Mouse (Mus musculus) lung, postnatal 0 days (tissue): Measurements from ENCODE around the gene Gm49373.

Source experiments
- CTCF ChIP-seq: IDR thresholded peaks from 2 replicates; pipeline ENCODE4 v1.5.1; 2016; ENCODE audit warnings: antibody characterized with exemption, mild to moderate bottlenecking
- EP300 ChIP-seq: IDR thresholded peaks from 2 replicates; pipeline ENCODE4 v1.6.1; 2016; ENCODE audit warnings: antibody characterized with exemption, mild to moderate bottlenecking, control low read depth

DNA sequence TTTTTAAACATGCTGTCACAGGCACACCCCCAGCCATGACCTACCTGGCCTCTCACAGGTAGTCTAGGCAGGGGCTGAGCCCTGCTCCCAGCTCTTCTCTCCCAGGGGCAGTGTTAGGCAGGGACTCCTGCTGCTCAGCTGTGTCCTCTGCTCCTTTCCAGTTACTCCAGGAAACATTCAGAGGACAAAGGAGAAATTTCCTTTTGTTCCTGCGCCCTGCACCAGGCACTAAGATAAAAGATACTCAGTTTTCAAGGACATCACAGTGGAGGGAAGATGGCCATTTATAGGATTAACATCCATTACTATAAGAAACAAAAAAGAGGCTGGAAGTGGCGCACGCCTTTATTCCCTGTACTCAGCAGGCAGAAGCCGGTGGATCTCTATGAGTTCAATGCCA, 23.1 kb upstream of the Gm49373 start:
- TF ChIP-seq CTCF (no peak), EP300 (no peak)
